Mouse (Mus musculus) left cerebral cortex, postnatal 4 days (tissue): ENCODE measurements at regions not wholly inside any gene's neighbourhood (a gene's known extent, or its start where the extent isn't known, plus 50 kb on each side); places are given as distances from the start of the nearest gene placed in this dataset.
A peak's percentile ranks its signal among the peaks of the same experiment; 100 is the strongest.

Source experiments
- DNase-seq: peaks from one replicate; pipeline ENCODE4 v3.0.0-alpha.2; 2022
- intact Hi-C: fragments of 180-260 bp; cut with DNase I; formaldehyde crosslinking; loops from one replicate; pipeline ENCODE4 v1.15.1; 2025

GRCm38 (mm10) chr6:117276850-117277249 is 108.5 kb downstream of the Cxcl12 start:
- intact Hi-C loops = no loop called here
- DNase-seq = no peak

DNA sequence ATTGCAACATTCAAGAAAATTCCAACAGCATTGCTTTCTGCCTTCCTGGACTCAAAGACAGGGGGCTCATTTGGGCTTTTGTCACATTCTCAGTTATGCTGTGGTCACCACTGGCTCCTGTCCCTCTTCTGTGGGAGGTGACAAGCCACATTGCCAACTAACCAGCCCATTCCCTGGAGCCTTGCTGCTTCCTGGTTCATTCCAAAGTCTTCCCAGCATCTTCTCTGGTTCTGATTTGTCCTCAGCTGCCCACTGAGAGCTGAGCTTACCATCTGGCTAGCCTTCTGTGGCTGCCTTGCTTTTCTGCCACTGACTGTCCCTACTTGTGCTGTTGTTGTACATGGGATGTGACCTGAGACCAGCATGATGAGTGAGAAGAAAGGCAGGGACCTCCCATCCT is 111.0 kb downstream of the Cxcl12 start:
- DNase-seq = peak; percentile 71
- intact Hi-C loops = no loop called here

DNA sequence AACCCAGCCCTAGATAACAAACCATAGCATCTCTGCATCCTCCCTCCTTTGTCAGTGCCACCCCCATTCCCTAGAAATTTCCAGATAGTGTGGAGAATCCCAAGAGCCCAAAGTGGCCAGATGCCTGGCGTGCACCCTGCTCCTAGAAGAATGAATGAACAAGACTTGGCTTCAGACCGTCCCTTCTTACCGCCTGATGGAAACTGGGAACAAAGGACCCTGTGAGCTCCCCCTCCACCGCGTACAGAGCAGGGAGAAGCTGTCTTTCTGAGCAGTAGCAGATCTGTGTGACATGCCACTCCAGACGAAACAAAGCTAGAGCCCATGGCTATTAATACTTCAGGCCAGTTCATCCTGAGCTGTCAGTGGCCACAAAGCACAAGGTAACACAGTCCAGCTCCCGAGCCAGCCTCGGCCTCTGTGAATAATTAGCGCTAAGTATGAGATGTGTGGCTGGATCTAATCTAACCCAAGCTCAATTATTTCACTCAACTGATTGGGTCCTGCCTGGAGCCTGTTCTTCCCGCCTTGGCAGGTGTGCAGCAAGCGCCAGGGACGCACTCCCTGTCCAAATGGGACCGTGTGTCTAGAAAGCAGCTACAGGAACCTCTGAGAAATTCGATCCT is 111.6 kb downstream of the Cxcl12 start:
- peak; percentile 66 for DNase-seq
- intact Hi-C loops = no loop called here

GRCm38 (mm10) chr6:117280911-117281310 is 112.6 kb downstream of the Cxcl12 start:
- no peak for DNase-seq
- intact Hi-C loops = no loop called here

DNA sequence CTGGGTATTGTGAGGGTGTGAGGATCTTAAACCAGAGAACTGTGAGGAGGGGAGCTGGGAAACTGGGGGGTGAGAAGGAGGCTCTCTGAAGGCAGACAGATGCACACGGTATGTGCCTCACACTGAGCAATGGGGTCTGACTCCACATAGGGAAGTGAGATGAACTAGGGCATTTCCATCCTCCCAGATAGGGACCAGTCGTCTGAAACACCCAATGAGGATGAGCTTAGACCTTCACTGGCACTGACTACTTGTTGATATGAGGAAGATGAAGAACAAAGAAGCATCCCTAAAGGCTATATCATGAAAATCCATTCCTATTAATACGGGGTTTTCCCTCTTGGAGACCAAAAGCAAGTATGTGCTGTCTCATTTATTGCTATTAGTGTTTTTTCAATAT is 115.3 kb downstream of the Cxcl12 start:
- no peak for DNase-seq
- intact Hi-C loops = no loop called here

- intact Hi-C loops = no loop called here
- no peak for DNase-seq
Measured at GRCm38 (mm10) chr6:117284376-117285106, 116.2 kb downstream of the Cxcl12 start.

DNA sequence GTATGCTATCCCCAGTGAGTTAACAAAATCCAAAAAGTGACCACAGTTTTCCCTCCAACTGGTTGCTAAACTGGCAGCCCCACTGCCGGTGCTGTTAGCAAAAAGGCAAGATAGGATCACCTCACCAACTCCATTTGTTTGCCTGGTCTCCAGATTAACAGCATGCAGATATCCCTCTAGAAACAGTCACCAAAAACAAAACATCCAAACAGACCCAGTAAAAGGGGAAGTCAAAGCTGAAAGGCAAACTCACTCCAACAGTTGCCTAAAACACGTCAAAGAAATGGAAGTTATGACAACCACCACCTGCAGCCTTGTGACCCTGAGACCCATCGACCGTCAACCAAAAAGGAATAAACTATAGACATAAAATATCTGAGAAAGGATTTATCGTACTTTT is 119.1 kb downstream of the Cxcl12 start:
- DNase-seq = no peak
- intact Hi-C loops = no loop called here

DNA sequence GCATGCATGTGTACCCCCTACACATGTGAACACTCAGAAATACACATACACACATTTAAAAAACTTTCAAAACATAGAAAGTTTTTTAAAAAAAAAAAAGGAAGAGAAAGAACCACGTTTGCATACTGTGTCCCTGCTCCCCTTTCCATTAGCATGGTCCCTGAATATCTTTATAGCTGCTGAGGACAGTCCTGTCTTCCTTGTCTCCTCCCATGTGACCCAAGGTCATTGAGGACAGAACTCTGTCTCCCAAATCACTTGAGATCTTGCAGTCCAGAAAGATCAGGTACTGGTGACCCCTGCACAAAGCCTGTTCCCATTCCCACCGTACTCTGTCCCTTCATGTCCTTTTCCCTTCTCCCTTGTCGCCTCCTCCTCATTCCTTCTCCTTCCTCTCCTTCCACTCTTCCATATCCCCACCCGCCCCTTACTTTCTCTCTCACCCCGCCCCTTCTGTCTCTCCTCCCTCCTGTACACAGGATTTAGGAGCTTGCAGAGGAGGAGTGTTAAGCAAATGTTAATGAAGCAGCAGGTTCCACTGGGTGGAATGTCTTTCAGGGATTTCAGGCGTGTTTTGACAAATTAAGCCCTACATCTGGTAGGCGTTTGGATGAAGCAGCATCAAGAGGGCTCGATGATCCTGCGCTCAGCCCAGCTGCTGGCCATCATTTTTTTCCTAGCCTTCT is 125.6 kb downstream of the Cxcl12 start:
- intact Hi-C loops = no loop called here
- no peak for DNase-seq

- intact Hi-C loops = no loop called here
- no peak for DNase-seq
Measured at GRCm38 (mm10) chr6:117297918-117298317, 129.6 kb downstream of the Cxcl12 start.

DNA sequence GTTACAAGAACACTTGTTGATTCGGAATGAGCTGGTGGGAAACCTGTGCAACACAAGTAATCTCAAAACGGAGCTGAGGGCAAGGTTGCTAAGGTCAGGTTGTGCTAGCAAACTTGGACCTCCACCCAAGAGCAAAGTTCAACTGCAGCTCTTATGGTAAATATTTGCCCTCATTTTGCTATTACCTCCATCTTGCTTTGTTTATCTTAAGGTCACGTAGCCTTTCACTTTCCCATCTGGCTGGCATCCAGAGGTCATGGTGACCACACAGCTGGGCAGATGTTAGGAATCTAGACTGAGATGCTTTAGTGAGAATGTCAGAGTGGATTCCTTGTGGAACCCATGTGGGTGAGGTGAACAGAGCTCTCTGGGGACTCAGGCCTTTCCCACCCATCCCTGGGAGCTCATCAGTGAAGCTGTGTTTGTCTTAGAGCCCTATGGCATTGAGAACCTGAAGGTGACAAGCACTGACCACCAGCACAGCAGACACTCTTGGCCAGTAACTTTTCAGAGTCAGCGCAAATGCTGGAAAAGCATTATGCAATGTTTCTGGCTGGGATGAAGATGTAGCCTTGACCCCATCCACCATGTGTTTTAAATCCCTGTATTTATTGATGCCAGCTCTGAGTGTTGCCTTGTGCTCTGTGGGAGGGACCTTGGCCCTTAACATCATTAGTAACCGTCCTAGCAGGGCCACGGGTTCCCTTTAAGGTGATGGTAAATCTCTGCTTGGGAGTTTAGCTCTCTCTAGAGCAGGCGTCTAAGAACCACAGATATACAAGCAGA is 131.4 kb downstream of the Cxcl12 start:
- DNase-seq = no peak
- intact Hi-C loops = no loop called here

- DNase-seq = no peak
- intact Hi-C loops = no loop called here
Measured at GRCm38 (mm10) chr6:117303361-117303760, 135.0 kb downstream of the Cxcl12 start.

DNA sequence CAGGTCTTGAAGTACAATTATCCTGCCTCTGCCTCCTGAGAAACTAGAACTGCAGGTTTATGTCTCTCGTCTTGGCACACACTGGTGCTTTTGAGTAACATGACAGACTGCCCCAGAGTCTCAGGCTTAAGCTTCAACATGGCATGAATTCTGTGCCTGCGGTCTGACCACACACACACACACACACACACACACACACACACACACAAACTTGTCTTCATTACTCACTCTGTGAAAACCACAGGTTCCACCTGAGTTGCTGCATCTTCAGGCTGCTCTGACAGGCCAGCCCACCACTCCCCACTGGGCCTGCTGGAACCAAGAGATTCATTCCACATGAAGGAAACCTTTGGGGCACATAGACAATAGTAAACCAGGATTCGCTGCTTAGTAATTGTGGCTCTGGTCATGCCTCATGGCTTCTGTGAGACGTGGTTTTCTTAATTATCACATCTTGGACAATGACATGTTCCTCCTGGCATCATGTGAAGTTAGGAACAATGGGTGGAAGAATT is 137.5 kb downstream of the Cxcl12 start:
- intact Hi-C loops = no loop called here
- DNase-seq = no peak

- intact Hi-C loops = no loop called here
Measured at GRCm38 (mm10) chr6:117308636-117309035, 140.3 kb downstream of the Cxcl12 start.

DNA sequence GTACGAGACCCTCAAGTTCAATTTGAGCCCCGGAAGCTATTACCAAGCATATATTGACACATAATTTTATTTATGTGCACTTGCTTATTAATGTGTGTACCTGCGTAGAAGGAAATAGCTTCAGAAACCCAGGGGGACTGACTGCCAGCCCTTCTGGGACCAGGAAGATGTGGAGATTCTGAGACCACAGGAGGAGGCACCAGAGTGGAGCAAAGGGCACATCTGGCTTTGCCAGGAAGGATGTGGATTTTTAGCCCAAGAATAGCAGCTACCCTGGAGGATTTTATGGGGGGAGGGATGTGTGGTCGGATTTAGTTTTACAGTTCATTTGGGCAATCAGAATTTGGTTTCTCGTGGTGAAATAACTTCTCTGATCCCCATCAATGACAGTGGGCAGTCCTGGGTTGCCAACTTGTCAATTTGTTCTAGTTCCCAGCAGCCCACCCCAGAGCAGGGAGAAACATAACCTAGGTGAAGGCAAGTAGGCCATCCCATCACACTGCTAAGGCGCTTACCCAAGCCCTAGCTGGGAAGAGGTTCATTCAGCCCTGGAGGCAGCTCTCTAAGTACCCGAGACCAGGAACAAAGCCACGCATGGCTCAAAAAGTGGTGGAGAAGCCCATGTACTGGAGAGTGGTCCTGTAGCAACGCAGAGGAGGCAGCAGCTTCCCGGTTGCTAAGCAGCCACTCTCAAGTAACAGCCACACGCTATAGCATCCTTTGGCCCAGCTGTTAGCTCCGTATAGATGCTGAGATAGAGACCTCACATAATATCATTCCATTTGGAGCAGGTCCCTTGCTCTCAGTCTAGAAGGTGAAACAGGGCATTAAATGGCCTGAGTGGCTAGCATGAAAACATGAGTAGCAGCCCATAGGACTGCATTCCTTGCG is 144.8 kb downstream of the Cxcl12 start:
- DNase-seq = no peak
- intact Hi-C loops = no loop called here

More at GRCm38 (mm10) chr6:117308636-117309035, 140.3 kb downstream of the Cxcl12 start:
- DNase-seq = no peak

DNA sequence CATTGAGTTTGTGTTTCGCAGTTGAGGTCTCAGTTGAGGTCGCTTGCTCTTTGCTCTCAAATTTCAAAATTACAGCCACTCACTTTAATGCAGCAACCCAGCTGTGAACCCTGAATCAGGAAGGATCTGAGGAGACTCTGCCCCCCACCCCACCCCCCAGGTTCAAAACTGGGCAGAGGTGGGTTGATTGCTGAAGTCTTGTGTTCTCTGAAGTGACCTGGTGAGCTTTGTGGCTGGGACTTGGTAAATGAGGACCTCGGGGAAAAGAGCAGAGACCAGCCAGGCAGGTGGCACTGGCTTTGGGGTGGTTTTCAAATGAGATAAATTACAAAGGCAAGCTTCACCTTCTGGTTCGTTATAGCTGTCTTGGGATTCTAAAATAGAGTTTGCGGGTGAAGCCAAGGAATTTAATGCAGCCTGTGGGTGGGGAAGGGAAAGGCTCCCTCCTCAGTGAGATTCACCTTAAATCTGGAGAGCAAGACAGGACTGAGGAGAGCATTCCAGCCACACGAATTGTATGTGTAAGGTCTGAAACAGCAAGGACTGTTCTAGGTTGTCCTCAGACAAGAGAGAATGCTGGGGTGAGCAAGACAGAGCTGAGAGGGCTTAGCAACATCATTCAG is 145.7 kb downstream of the Cxcl12 start:
- no peak for DNase-seq
- intact Hi-C loops = no loop called here

- DNase-seq = no peak
- intact Hi-C loops = no loop called here
Measured at GRCm38 (mm10) chr6:117323301-117323700, 155.0 kb downstream of the Cxcl12 start.

- no peak for DNase-seq
- intact Hi-C loops = no loop called here
Measured at GRCm38 (mm10) chr6:117323850-117324249, 155.5 kb downstream of the Cxcl12 start.

DNA sequence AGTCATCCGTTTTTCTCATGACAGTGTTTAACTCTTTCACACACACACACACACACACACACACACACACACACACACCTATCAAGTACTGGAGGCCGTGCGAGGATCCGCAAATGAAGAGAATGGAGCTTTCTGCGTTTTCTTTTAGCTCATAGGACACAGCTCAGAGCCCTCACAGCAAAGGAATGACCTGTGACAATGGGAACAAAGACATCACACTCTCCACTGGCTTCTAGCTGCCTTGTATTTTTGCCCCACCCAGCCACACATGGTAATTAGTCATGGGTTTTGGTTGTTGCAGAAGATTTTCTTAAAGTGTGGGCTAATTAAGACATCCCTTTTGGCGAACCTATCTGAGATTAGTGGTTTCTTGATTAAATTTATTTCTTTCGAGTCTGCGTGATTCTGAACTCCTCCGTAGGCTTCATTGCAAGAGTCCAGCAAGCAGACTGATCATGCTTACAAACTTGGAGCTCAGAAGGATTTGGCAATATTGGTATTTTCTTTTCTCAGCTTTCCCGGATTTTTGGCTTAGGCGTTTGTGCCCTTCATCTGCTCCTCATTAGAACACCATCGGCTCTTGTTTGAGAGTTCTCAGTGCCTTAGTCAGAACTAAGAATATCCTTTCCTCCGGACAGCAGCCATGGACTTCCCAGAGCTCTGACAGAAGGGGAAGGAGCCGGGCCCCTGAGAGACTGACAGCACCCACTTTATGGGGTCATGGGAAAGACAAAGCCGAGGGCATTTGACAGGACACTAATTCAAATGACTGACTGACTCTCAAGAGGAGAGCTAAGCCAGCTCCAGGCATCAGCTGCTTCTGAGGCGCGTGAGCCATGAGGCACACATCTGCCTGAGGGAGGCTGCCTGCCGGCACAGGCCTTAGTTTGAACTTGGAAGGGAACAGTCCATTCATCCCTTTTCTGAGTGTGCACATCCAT is 158.8 kb downstream of the Cxcl12 start:
- intact Hi-C loops = no loop called here
- DNase-seq = no peak
